Mouse (Mus musculus): ENCODE measurements at regions not wholly inside any gene's neighbourhood (a gene's known extent, or its start where the extent isn't known, plus 50 kb on each side); places are given as distances from the start of the nearest gene placed in this dataset.

- no peaks in the 10 kb centered on the region for H3K36me3 ChIP-seq (ENCODE audit: insufficient read depth)
- no peak for DNase-seq
- 94% methylated on average over 3 of the region's 3 CpGs for WGBS
- no peak overlapping the region for H3K9ac ChIP-seq
- H3K4me1 ChIP-seq (ENCODE audit: insufficient read depth) = no peaks in the 10 kb centered on the region
- H3K4me2 ChIP-seq (ENCODE audit: low read depth) = no peak overlapping the region
- ATAC-seq = no peak
- no peak overlapping the region for H3K4me3 ChIP-seq (ENCODE audit: low read depth, low read length)
- TF ChIP-seq CTCF (IDR thresholded peaks at IDR 0.05; ENCODE audit: low read depth) = no peak
- no peaks in the 10 kb centered on the region for H3K27me3 ChIP-seq (ENCODE audit: insufficient read depth, low read length)
- H3K9me3 ChIP-seq (ENCODE audit: low read length) = no peaks in the 10 kb centered on the region
- H3K27ac ChIP-seq (ENCODE audit: low read depth, low read length) = no peak overlapping the region
Observed at GRCm38 (mm10) chr7:34587239-34587638, 69.3 kb downstream of the Kctd15 start.

DNA sequence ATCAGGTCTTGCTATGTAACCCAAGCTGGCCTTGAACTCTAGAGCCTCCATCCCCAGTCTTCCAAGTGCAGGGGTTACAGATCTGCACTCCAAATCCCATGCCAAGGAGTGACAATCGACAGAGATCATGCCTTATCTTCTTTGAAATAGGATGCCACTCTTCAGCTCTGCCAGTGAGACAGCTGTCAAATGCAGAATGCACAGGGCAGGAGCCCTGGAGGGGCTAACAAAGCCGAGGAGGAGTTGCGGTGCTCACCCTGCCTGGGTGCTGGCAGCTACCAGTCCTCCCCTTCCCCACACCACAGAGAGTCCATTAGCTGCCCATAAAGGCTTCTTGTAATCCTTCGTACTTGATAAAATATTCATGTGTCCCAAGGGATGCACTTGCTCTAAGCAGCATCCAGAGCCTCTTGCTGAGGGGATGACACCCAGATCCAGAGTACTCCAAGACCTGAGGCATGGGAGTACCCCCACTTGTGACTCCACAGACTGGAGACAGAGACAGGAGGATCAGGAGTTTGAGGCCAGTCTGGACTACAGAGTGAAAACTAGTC lies 71.1 kb downstream of the Kctd15 start:
- no peaks in the 10 kb centered on the region for H3K27me3 ChIP-seq (ENCODE audit: insufficient read depth, low read length)
- H3K4me3 ChIP-seq (ENCODE audit: low read depth, low read length) = no peak overlapping the region
- no peaks in the 10 kb centered on the region for H3K4me1 ChIP-seq (ENCODE audit: insufficient read depth)
- no peak overlapping the region for H3K9ac ChIP-seq
- ATAC-seq = no peak
- TF ChIP-seq CTCF (IDR thresholded peaks at IDR 0.05; ENCODE audit: low read depth) = no peak
- WGBS = 69% methylated on average over 4 of the region's 4 CpGs
- DNase-seq = no peak
- no peaks in the 10 kb centered on the region for H3K36me3 ChIP-seq (ENCODE audit: insufficient read depth)
- H3K27ac ChIP-seq (ENCODE audit: low read depth, low read length) = no peak overlapping the region
- no peak overlapping the region for H3K4me2 ChIP-seq (ENCODE audit: low read depth)
- no peaks in the 10 kb centered on the region for H3K9me3 ChIP-seq (ENCODE audit: low read length)

- DNase-seq (no peak), ATAC-seq (no peak)
- Histone ChIP-seq H3K36me3 (ENCODE audit: insufficient read depth) (no peaks in the 10 kb centered on the region), H3K9me3 (ENCODE audit: low read length) (no peaks in the 10 kb centered on the region), H3K4me1 (ENCODE audit: insufficient read depth) (no peaks in the 10 kb centered on the region), H3K27me3 (ENCODE audit: insufficient read depth, low read length) (no peaks in the 10 kb centered on the region), H3K4me2 (ENCODE audit: low read depth) (no peak overlapping the region), H3K9ac (no peak overlapping the region), H3K4me3 (ENCODE audit: low read depth, low read length) (no peak overlapping the region), H3K27ac (ENCODE audit: low read depth, low read length) (no peak overlapping the region)
- TF ChIP-seq CTCF (IDR thresholded peaks at IDR 0.05; ENCODE audit: low read depth) = no peak
- 94% methylated on average over 7 of the region's 7 CpGs for WGBS
Observed at GRCm38 (mm10) chr7:34584870-34585269, 71.7 kb downstream of the Kctd15 start.

DNA sequence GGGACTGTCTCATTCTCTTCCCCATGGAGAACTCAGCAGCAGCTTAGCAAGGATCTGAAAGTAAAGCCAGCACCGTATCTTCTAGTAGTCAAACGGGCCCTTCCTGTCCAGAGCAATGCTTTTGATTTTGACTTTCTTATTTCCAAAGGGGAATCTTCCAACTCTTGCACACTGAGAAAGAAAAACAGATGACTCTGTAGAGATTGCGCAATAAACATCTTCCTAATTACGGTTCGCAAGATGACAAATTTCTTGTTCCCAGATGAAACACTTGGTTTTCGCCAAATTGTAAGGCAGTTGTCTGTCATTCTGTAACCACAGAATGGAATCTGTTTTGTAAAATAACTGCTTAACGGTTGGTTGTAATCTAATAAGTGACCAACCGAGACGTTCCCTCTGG lies 75.7 kb downstream of the Kctd15 start:
- 89% methylated on average over 9 of the region's 9 CpGs for WGBS
- no peak overlapping the region for H3K4me3 ChIP-seq (ENCODE audit: low read depth, low read length)
- no peak overlapping the region for H3K9ac ChIP-seq

GRCm38 (mm10) chr7:34571295-34571694 lies 85.2 kb downstream of the Kctd15 start:
- Histone ChIP-seq H3K4me3 (ENCODE audit: low read depth, low read length) (no peak overlapping the region), H3K36me3 (ENCODE audit: insufficient read depth) (no peaks in the 10 kb centered on the region), H3K4me1 (ENCODE audit: insufficient read depth) (peaks cover 11% of the 10 kb centered on the region; the same call in 1 of the 2 replicates), H3K4me2 (ENCODE audit: low read depth) (no peak overlapping the region; the same call in 1 of the 2 replicates), H3K27ac (ENCODE audit: low read depth, low read length) (no peak overlapping the region), H3K9ac (no peak overlapping the region), H3K27me3 (ENCODE audit: insufficient read depth, low read length) (no peaks in the 10 kb centered on the region), H3K9me3 (ENCODE audit: low read length) (no peaks in the 10 kb centered on the region)
- no peak for TF ChIP-seq CTCF (IDR thresholded peaks at IDR 0.05; ENCODE audit: low read depth)
- 39% methylated on average over 10 of the region's 10 CpGs for WGBS
- DNase-seq (no peak), ATAC-seq (no peak)

More for the DNA sequence above, 75.7 kb downstream of the Kctd15 start:
- TF ChIP-seq CTCF (IDR thresholded peaks at IDR 0.05; ENCODE audit: low read depth) = no peak
- no peaks in the 10 kb centered on the region for H3K4me1 ChIP-seq (ENCODE audit: insufficient read depth)
- no peak overlapping the region for H3K4me2 ChIP-seq (ENCODE audit: low read depth)
- no peaks in the 10 kb centered on the region for H3K27me3 ChIP-seq (ENCODE audit: insufficient read depth, low read length)
- no peaks in the 10 kb centered on the region for H3K36me3 ChIP-seq (ENCODE audit: insufficient read depth)
- DNase-seq (no peak), ATAC-seq (no peak)
- H3K27ac ChIP-seq (ENCODE audit: low read depth, low read length) = no peak overlapping the region
- 0 out of 2 replicates have a peak, but pooled peaks cover 8% of the 10 kb centered on the region for H3K9me3 ChIP-seq (ENCODE audit: low read length)

GRCm38 (mm10) chr7:34570114-34571065 lies 86.1 kb downstream of the Kctd15 start:
- H3K4me3 ChIP-seq (ENCODE audit: low read depth, low read length) = peak overlapping the region; percentile 28
- H3K27me3 ChIP-seq (ENCODE audit: insufficient read depth, low read length) = no peaks in the 10 kb centered on the region
- H3K4me2 ChIP-seq (ENCODE audit: low read depth) = peak overlapping the region; percentile 54
- 0 out of 2 replicates have a peak overlapping the region, but pooled peaks have one; percentile 3 for H3K27ac ChIP-seq (ENCODE audit: low read depth, low read length)
- 5% methylated on average over 43 of the region's 43 CpGs for WGBS
- H3K9me3 ChIP-seq (ENCODE audit: low read length) = no peaks in the 10 kb centered on the region
- peak overlapping the region; percentile 48 for H3K9ac ChIP-seq
- peak; percentile 58 for DNase-seq
- peak; percentile 90 for ATAC-seq
- H3K36me3 ChIP-seq (ENCODE audit: insufficient read depth) = no peaks in the 10 kb centered on the region
- TF ChIP-seq CTCF (IDR thresholded peaks at IDR 0.05; ENCODE audit: low read depth) = no peak
- H3K4me1 ChIP-seq (ENCODE audit: insufficient read depth) = peaks cover 11% of the 10 kb centered on the region; the same call in 1 of the 2 replicates

GRCm38 (mm10) chr7:34569747-34570113 lies 86.8 kb downstream of the Kctd15 start:
- 20% methylated on average over 8 of the region's 8 CpGs for WGBS
- no peaks in the 10 kb centered on the region for H3K27me3 ChIP-seq (ENCODE audit: insufficient read depth, low read length)
- no peak for ATAC-seq
- no peak for DNase-seq
- H3K9ac ChIP-seq = peak overlapping the region; percentile 48
- peak overlapping the region; percentile 54 for H3K4me2 ChIP-seq (ENCODE audit: low read depth)
- TF ChIP-seq CTCF (IDR thresholded peaks at IDR 0.05; ENCODE audit: low read depth) = no peak
- H3K27ac ChIP-seq (ENCODE audit: low read depth, low read length) = 0 out of 2 replicates have a peak overlapping the region, but pooled peaks have one; percentile 3
- peak overlapping the region; percentile 28; the same call in 1 of the 2 replicates for H3K4me3 ChIP-seq (ENCODE audit: low read depth, low read length)
- H3K4me1 ChIP-seq (ENCODE audit: insufficient read depth) = peaks cover 11% of the 10 kb centered on the region; the same call in 1 of the 2 replicates
- no peaks in the 10 kb centered on the region for H3K36me3 ChIP-seq (ENCODE audit: insufficient read depth)
- H3K9me3 ChIP-seq (ENCODE audit: low read length) = no peaks in the 10 kb centered on the region
